Mouse (Mus musculus) hematopoietic stem cell, adult 5-6 weeks (primary cell): Measurements from ENCODE around the gene Clic3. TPM values are rescaled to one million over a fixed set of nuclear protein-coding genes. Genes with fewer than 3 reads are reported as not detected.

ENCODE experiments used
- ATAC-seq, 2 experiments: fragments of 125-278 bp in 1 of 2; replicated peaks in 1 of 2; 2 replicates each; pipeline ENCODE4 v1.8.0; 2016 to 2017; ENCODE audit warnings: inconsistent platforms in 2 of 2, mild to moderate bottlenecking in 2 of 2, moderate number of reproducible peaks in 2 of 2, low read depth in 1 of 2, moderate TSS enrichment in 1 of 2; ENCODE audit not compliant: low FRiP score in 2 of 2, poor library complexity in 2 of 2, severe bottlenecking in 2 of 2, insufficient read depth in 1 of 2, low TSS enrichment in 1 of 2
- total RNA-seq: library from RNA; stranded (forward); fragments of 172-1452, 232-1000 nt; gene quantifications from 2 replicates; pipeline ENCODE4 v1.2.3, GENCODE M21; 2017

The Clic3 gene
- total RNA-seq, 1 experiment from 2014 or later: not detected

GRCm38 (mm10) chr2:25468962-25469915 is 12.6 kb downstream of the Clic3 start:
- no peak for ATAC-seq

GRCm38 (mm10) chr2:25469969-25470368 is 13.3 kb downstream of the Clic3 start, which contains the start of gene Ptgds:
Gene Ptgds, minus strand, starts transcription at chr2:25470046.
- ATAC-seq: no peak

- no peak for ATAC-seq
Measured at GRCm38 (mm10) chr2:25472550-25472949, 15.9 kb downstream of the Clic3 start.

GRCm38 (mm10) chr2:25477541-25477940 is 20.9 kb downstream of the Clic3 start:
- ATAC-seq: no peak

GRCm38 (mm10) chr2:25477967-25478675 is 21.5 kb downstream of the Clic3 start:
- no peak for ATAC-seq

GRCm38 (mm10) chr2:25479551-25480311 is 23.1 kb downstream of the Clic3 start:
- no peak for ATAC-seq

GRCm38 (mm10) chr2:25480541-25480940 is 23.9 kb downstream of the Clic3 start:
- ATAC-seq: peak in 1 of 2 experiments; percentile 19; a peak in 3 of 4 replicates

GRCm38 (mm10) chr2:25482969-25483368 is 26.3 kb downstream of the Clic3 start:
- ATAC-seq: peak; percentile 50 to 75

- ATAC-seq: no peak
Measured at GRCm38 (mm10) chr2:25484901-25485647, 28.4 kb downstream of the Clic3 start.

- ATAC-seq: no peak
Measured at GRCm38 (mm10) chr2:25487965-25488670, 31.5 kb downstream of the Clic3 start.

- no peak for ATAC-seq
Measured at GRCm38 (mm10) chr2:25488671-25489068, 32.0 kb downstream of the Clic3 start.

GRCm38 (mm10) chr2:25492988-25493387 is 36.4 kb downstream of the Clic3 start:
- ATAC-seq: no peak

GRCm38 (mm10) chr2:25493476-25493961 is 36.9 kb downstream of the Clic3 start, which contains the start of gene Lcn12:
Gene Lcn12, minus strand, starts transcription at chr2:25493911.
- no peak for ATAC-seq

- ATAC-seq: no peak
Measured at GRCm38 (mm10) chr2:25496462-25496861, 39.8 kb downstream of the Clic3 start.

GRCm38 (mm10) chr2:25497846-25498575 is 41.4 kb downstream of the Clic3 start:
- ATAC-seq: peak; percentile 24 to 38; a peak in 1 of 4 replicates
